In the genomic region with DNA sequence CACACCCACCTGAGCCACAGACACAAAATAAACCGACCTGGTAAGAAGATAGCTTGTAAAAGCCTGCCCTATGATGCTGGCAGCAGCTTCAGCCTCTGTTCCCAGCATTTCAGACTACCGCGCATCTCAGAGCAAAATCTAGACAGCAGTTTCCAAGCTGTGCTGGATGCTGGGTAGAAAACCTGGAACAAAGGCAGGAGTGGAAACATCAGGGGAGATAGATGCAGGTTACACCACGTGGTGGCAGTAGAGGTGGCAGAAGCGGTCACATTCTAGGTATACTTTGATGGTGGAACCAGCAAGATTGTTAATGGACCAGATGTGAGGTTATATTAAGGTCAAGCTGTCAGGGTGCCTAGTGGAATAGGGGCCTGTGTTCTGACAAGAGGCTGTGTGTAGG, we compare ENCODE assay signal across 9 mouse cellular contexts. TPM values are rescaled to one million over a fixed set of nuclear protein-coding genes. Genes with fewer than 3 reads are reported as not detected.
DNase-seq lines count a peak whose midpoint lies in the region; ATAC-seq lines count a peak whose summit lies in the region.
"Had no signal": no experiment of that assay in that cellular context is flagged by ENCODE, and none has a peak within 500 bp of the region (broad histone marks: within the 10 kb centered on the region; RNA-seq: fewer than 3 reads in every experiment).

No protein-coding gene starts in this region.

- no peak overlapping the region for H3K4me2 ChIP-seq in hindbrain, embryonic 14.5 days (replicated peaks)
- H3K4me2 ChIP-seq in hindbrain, embryonic 16.5 days (ENCODE audit: low read length) = no peak overlapping the region
- H3K4me2 ChIP-seq in kidney, embryonic 14.5 days (replicated peaks; ENCODE audit: low read depth, low read length) = no peak overlapping the region
- H3K4me2 ChIP-seq: heart, embryonic 15.5 days had no signal

- no peaks in the 10 kb centered on the region for H3K4me1 ChIP-seq in hindbrain, embryonic 14.5 days (replicated peaks; ENCODE audit: control insufficient read depth, insufficient read depth, low read length)
- no peaks in the 10 kb centered on the region for H3K4me1 ChIP-seq in hindbrain, embryonic 16.5 days (ENCODE audit: control insufficient read depth, insufficient read depth, low read depth, low read length)
- H3K4me1 ChIP-seq in kidney, embryonic 14.5 days (ENCODE audit: control insufficient read depth, insufficient read depth, low read length) = no peaks in the 10 kb centered on the region
- H3K4me1 ChIP-seq: heart, embryonic 15.5 days had no signal

- no peaks in the 10 kb centered on the region for H3K9me3 ChIP-seq in hindbrain, embryonic 14.5 days (ENCODE audit: control insufficient read depth, low read length)
- H3K9me3 ChIP-seq in hindbrain, embryonic 16.5 days (ENCODE audit: control insufficient read depth, low read length) = no peaks in the 10 kb centered on the region
- H3K9me3 ChIP-seq in kidney, embryonic 14.5 days (ENCODE audit: control insufficient read depth, low read length) = no peaks in the 10 kb centered on the region
- H3K9me3 ChIP-seq: heart, embryonic 15.5 days had no signal

- H3K4me3 ChIP-seq in hindbrain, embryonic 14.5 days (replicated peaks; ENCODE audit: low read length) = no peak overlapping the region
- no peak overlapping the region for H3K4me3 ChIP-seq in hindbrain, embryonic 16.5 days (ENCODE audit: low read length)
- no peak overlapping the region for H3K4me3 ChIP-seq in kidney, embryonic 14.5 days (ENCODE audit: low read length)
- H3K4me3 ChIP-seq: heart, embryonic 15.5 days had no signal

- H3K27ac ChIP-seq in hindbrain, embryonic 14.5 days = no peak overlapping the region
- no peak overlapping the region for H3K27ac ChIP-seq in hindbrain, embryonic 16.5 days (ENCODE audit: low read depth, low read length)
- no peak overlapping the region for H3K27ac ChIP-seq in kidney, embryonic 14.5 days (ENCODE audit: low read depth, low read length)
- H3K27ac ChIP-seq: heart, embryonic 15.5 days had no signal

- no peak for ATAC-seq in hindbrain, embryonic 14.5 days (ENCODE audit: low FRiP score)
- no peak for ATAC-seq in hindbrain, embryonic 16.5 days
- ATAC-seq in kidney, embryonic 14.5 days (ENCODE audit: low FRiP score, low TSS enrichment) = 0 out of 2 replicates have a peak, but pooled peaks have one; percentile 15

- WGBS in hindbrain, embryonic 14.5 days = 70% methylated on average over 5 of the region's 5 CpGs
- whole genome bisulfite sequencing in hindbrain, embryonic 16.5 days = 69% methylated on average over 5 of the region's 5 CpGs
- 38% methylated on average over 5 of the region's 5 CpGs for WGBS in kidney, embryonic 14.5 days

- no peaks in the 10 kb centered on the region for H3K27me3 ChIP-seq in hindbrain, embryonic 14.5 days (ENCODE audit: control insufficient read depth, insufficient read depth, low read length)
- no peaks in the 10 kb centered on the region for H3K27me3 ChIP-seq in hindbrain, embryonic 16.5 days (replicated peaks; ENCODE audit: control insufficient read depth, insufficient read depth, low read length)
- no peaks in the 10 kb centered on the region for H3K27me3 ChIP-seq in kidney, embryonic 14.5 days (ENCODE audit: control insufficient read depth, insufficient read depth, low read length)
- H3K27me3 ChIP-seq: heart, embryonic 15.5 days had no signal

- no peak overlapping the region for H3K9ac ChIP-seq in hindbrain, embryonic 14.5 days
- no peak overlapping the region for H3K9ac ChIP-seq in hindbrain, embryonic 16.5 days (ENCODE audit: low read depth, low read length)
- no peak overlapping the region for H3K9ac ChIP-seq in kidney, embryonic 14.5 days (ENCODE audit: low read depth, low read length)
- H3K9ac ChIP-seq: heart, embryonic 15.5 days had no signal

- H3K36me3 ChIP-seq in hindbrain, embryonic 14.5 days (replicated peaks; ENCODE audit: control insufficient read depth, insufficient read depth) = peaks cover 98% of the 10 kb centered on the region
- peaks cover 60% of the 10 kb centered on the region for H3K36me3 ChIP-seq in hindbrain, embryonic 16.5 days (ENCODE audit: control insufficient read depth, insufficient read depth, low read length)
- H3K36me3 ChIP-seq in kidney, embryonic 14.5 days (ENCODE audit: control insufficient read depth, insufficient read depth, low read length) = peaks cover 74% of the 10 kb centered on the region

- DNase-seq in hindbrain, embryonic 14.5 days (ENCODE audit: low spot score) = peak; percentile 44
- DNase-seq in 3T3-L1 (ENCODE audit: low read depth, low spot score) (peak; percentile 27), MN1 (ENCODE audit: low spot score) (peak; percentile 46)
- no peak for DNase-seq in adrenal gland, postnatal 4 days (ENCODE audit: low spot score in 2 of 2)
- no peak for DNase-seq in testis, postnatal 10 days (ENCODE audit: low spot score)
- no peak for DNase-seq in adrenal gland, postnatal 14 days

RNA-seq across cellular contexts. Expression of a gene that starts 17.5 kb away (rescaled TPM):
- polyA plus RNA-seq in hindbrain, embryonic 14.5 days (2014; fragmentation: Nextera tagmentation; extraction: Ambion mirVana) = 16.8 and 18.7 TPM in 2 replicates
- 22.9 and 23.1 TPM in 2 replicates for polyA plus RNA-seq in hindbrain, embryonic 16.5 days (2015; fragmentation: Nextera tagmentation; extraction: Ambion mirVana)
- polyA plus RNA-seq in kidney, embryonic 14.5 days (2014; fragmentation: Nextera tagmentation; extraction: Ambion mirVana) = 16.1 and 19.2 TPM in 2 replicates
- 10 to 100 TPM; 84.6 to 86.1 TPM for total RNA-seq in adrenal gland, postnatal 4 days (2021)
- total RNA-seq in adrenal gland, postnatal 14 days (2021) = 71.4 and 98.5 TPM in 2 replicates

RNA-seq across cellular contexts. Expression of a gene that starts 39.4 kb away (rescaled TPM):
- 117 and 135 TPM in 2 replicates for polyA plus RNA-seq in hindbrain, embryonic 14.5 days (2014; fragmentation: Nextera tagmentation; extraction: Ambion mirVana)
- polyA plus RNA-seq in hindbrain, embryonic 16.5 days (2015; fragmentation: Nextera tagmentation; extraction: Ambion mirVana) = 164 and 165 TPM in 2 replicates
- 85.0 and 100.0 TPM in 2 replicates for polyA plus RNA-seq in kidney, embryonic 14.5 days (2014; fragmentation: Nextera tagmentation; extraction: Ambion mirVana)
- total RNA-seq in adrenal gland, postnatal 4 days (2021) = 10 to 100 TPM; 53.6 to 62.6 TPM
- total RNA-seq in adrenal gland, postnatal 14 days (2021) = 61.7 and 61.8 TPM in 2 replicates

RNA-seq across cellular contexts. Expression of a gene that starts 39.9 kb away (rescaled TPM):
- 58.9 and 62.7 TPM in 2 replicates for polyA plus RNA-seq in hindbrain, embryonic 14.5 days (2014; fragmentation: Nextera tagmentation; extraction: Ambion mirVana)
- 39.3 and 49.6 TPM in 2 replicates for polyA plus RNA-seq in hindbrain, embryonic 16.5 days (2015; fragmentation: Nextera tagmentation; extraction: Ambion mirVana)
- polyA plus RNA-seq in kidney, embryonic 14.5 days (2014; fragmentation: Nextera tagmentation; extraction: Ambion mirVana) = 46.3 and 60.5 TPM in 2 replicates
- 10 to 100 TPM; 94.6 to 98.5 TPM for total RNA-seq in adrenal gland, postnatal 4 days (2021)
- total RNA-seq in adrenal gland, postnatal 14 days (2021) = 73.8 and 81.9 TPM in 2 replicates

Comparison
In these comparisons a context has a peak if more than half of its experiments do, and no peak if none do; other contexts are left out.
1. DNase-seq: peak in hindbrain, embryonic 14.5 days (single experiment), 3T3-L1 (single experiment) and MN1 (single experiment); none in adrenal gland, postnatal 4 days (0 of 2), testis, postnatal 10 days (single experiment) and adrenal gland, postnatal 14 days (single experiment).